Mouse (Mus musculus): ENCODE data around the gene Itgb6.

Itgb6 gene

DNA sequence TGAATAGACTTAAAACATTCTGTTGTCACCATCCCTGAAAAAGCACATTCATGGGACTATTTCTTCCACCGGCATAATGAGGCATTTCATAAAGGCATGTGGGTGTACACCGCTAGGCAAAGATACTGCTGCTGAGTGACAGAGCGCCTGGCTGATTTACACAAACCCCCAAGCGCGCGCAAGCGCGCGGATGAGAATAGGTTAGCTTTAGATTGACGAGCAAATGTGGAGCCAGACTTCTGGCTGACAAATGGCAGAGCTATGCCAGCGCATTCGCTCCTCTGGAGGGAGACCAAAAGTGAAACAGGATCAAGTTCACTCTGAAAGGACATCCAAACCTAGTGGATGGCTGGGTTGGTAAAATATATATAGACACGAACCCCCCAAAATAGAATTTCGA is at the start of gene Itgb6:
Gene Itgb6, minus strand, starts transcription at position 130 of the 400 bp plus-strand sequence.
- DNase-seq (ENCODE audit: low spot score in 2 of 2) = peak; percentile 34 to 39

DNA sequence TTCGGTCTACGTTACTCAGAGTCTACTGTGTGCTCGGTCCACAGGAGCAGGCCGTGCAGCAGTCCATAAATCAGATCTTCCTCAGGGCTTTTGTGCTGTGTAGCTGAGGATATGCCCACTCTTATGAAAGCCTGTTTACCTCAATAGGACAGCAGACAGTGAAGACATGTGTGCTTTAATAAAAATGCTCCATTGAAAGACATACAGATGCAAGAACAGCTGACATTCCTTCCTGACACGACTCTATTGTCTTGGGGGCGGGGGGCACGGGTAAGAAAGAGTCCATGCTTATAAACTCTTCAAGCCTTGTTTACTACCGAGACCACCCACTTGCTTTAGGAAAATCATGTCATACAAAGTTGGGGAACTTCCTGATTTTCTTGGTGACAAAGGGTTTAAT is 44.0 kb upstream of the Itgb6 start:
- DNase-seq (ENCODE audit: low spot score in 2 of 2) = no peak

DNA sequence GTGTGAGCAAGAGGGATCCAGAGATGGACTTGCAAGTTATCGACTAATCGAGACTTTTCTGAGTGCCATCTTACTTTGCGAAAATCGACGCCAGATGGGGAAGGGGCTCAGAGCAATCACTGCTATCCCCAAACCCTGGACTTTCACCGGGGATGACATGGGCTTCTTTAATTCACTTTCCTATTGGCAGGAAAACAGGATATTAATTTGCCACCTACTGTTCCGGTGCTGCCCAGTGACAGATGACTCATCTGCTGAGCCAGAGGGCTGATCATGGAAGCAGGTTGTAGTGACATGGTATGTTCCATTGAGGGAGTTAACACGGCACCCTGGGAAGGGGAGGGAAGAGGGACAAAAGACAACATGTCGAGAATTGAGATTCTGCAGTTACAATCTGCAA is 33.8 kb upstream of the Itgb6 start:
- no peak for DNase-seq (ENCODE audit: low spot score in 2 of 2)

DNA sequence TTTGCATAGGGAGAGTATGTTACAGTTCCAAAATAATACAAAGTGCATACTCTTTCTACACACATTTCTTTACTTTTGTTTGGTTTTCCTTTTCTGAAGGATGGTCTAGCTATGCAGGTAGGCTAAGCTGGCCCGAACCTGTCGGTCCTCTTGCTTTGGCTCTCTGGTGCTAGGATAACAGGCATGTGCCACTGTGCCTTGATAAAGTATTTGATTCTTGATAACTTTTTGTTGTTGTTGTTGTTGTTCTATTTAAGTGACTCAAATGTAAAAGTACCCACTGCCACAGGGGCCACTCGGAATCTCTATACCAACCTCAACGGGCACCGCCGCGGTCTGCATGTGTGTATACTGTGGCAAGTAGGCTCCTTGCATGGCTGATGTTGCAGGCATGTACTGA is 32.7 kb upstream of the Itgb6 start:
- no peak for DNase-seq (ENCODE audit: low spot score in 2 of 2)

DNA sequence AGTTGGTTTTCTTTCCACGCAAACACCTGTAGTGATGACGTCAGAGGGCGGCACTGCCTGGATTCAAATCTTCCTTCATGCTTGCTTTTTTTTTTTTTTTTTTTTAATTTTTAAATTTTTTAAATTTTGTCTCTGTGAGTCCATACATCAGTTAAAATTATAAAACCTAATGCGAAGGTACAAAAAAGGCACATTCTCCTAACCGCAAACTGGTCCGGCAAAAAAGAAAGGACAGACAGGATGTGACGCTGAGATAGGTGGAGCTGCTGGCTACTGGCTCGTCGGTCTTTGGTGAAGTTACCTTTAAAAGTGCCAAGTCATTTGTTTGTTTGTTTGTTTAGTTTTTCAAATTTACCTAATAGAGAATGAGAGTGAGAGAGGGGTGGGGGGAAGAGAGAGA is 28.8 kb upstream of the Itgb6 start:
- no peak for DNase-seq (ENCODE audit: low spot score in 2 of 2)

DNA sequence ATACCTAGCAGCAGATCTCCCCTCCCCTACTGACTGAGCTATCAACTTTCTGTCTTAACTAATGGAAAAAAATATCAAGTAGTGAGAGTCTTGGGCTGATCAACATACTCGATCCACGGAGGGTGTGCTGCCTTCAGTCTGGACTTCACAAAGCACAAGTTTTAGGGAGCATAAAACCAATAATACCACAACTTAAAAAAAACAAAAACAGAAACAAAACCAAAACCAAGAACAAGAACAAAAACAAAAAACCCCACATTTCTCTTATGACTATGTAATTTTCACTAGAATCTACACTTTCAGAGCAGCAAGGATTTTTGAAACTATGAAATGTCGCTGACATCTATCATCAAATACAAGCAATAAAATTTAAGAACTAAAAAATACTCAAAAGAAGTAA is 28.1 kb upstream of the Itgb6 start:
- no peak for DNase-seq (ENCODE audit: low spot score in 2 of 2)

DNA sequence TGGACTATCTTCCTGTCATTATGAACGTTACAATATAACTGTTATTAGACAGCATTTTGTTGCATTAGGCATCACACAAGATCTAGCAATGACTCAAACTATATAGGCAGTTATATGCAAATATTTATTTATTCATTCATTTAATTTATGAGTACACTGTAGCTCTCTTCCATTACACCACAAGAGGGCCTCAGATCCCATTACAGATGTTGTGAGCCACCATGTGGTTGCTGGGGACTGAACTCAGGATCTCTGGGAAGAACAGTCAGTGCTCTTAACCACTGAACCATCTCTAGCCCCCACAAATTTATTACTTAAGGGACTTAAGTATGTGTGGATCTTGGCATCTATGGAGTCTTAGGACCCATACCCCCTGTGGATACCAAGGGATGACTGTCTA is 26.1 kb upstream of the Itgb6 start:
- no peak for DNase-seq (ENCODE audit: low spot score in 2 of 2)

DNA sequence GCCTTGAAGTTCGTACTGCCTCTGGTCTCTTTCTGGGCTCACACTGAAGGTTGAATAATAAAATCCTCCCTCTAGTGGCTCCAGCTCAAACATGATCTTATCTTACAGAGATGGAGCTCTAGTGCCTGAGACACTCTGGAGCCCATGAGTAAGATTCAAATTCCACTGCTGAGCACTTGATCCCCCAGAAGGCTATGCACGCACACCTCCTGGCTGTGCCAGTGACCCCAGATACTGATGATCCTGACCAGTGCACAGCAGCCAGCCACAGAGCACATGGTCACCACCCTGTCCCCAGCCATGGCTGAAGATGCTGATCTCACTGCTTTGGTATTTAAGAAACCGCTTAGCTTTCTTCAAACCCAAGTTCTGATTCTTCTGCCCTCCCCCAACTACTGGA is 25.1 kb upstream of the Itgb6 start:
- no peak for DNase-seq (ENCODE audit: low spot score in 2 of 2)

DNA sequence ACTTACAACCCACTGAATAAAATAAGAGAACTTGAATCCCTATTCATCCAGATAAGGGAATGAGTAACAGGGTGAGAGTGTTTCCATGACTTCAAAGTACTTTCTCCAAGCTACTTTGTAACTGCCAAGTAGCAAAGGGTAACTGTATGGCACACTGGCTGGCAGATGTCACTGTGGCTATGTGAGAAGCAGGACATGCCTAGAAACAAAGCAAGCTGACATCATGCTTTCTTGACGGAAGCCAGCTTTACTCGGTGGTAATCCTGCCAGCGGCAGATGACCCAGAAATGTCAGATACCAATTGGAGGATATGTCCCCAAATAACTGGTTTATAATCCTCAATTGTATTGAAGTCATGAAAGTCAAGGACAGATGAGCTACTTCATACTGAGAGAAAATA is 22.2 kb upstream of the Itgb6 start:
- DNase-seq (ENCODE audit: low spot score in 2 of 2) = no peak

DNA sequence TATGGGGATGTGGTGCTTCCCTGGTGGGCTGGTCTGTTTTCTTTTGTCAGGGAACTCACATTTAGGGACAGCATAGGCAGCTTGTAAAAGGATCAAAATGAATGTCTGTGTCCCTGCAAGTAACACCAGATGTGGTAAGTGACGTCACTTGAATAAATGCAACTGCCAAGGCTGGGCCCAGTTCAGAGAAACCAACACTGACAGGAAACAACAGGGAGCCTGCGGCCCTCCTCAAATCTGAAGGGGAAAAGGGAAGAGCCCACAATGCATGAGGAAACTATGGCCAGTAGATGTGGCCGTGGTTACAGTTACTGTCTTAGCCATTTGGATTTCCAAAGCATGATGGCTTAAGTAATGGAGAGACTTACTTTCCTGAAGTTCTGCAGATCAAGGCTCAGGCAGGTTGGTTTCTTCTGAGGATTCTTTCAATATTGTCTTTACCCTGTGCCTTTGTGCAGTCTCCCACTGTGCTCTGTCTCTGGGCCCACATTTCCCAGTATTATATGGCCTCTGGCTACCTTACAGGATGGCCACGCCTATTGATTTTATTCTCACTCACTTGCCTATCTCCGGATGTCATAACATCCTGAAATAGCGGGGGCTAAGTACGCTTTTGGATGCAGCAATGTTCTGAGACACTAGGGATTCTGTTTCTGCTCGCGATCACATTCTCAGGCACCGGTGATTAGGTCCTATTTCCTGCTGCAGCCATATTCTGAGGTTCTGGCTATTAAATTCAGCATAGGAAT is 17.1 kb upstream of the Itgb6 start:
- DNase-seq (ENCODE audit: low spot score in 2 of 2) = no peak

DNA sequence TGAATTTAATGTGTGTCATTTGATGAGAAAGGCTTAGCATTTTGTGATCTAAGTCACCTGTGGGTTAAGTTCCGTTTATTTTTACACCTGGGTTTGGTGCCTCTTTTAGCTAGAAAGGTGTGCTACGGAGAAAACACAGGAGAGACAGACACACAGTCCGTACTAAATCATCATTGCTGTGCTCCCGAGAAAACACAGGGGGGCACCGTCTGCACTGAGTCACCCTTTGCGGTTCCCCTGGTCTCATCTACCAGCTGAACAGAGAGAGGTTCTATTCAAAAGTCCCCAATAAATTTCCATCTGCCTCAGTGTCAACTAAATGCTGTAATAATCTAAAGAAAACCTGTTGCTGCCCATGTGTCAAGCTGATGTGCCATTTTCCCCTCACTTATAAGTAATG is 8.5 kb upstream of the Itgb6 start:
- DNase-seq (ENCODE audit: low spot score in 2 of 2) = no peak

DNA sequence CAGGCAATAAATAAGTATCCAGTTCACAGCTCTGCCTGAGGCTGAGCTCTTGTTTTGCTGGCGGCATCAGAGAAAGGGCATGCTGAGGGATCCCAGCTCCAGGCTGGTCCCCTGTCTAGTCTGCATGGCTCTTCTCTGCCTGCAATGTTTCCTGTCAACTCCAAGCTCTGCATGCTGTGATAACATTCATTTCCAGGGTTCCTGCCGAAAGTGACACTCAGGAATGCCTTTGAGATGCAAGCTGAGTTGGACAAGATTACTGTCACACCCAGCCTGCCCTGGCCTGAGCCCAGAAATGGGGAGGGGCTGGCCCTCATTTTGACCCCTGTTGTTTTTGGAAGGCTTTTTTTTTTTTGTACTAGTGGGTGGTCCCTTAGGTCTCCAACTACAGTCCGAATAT is 7.6 kb upstream of the Itgb6 start:
- DNase-seq (ENCODE audit: low spot score in 2 of 2) = no peak

DNA sequence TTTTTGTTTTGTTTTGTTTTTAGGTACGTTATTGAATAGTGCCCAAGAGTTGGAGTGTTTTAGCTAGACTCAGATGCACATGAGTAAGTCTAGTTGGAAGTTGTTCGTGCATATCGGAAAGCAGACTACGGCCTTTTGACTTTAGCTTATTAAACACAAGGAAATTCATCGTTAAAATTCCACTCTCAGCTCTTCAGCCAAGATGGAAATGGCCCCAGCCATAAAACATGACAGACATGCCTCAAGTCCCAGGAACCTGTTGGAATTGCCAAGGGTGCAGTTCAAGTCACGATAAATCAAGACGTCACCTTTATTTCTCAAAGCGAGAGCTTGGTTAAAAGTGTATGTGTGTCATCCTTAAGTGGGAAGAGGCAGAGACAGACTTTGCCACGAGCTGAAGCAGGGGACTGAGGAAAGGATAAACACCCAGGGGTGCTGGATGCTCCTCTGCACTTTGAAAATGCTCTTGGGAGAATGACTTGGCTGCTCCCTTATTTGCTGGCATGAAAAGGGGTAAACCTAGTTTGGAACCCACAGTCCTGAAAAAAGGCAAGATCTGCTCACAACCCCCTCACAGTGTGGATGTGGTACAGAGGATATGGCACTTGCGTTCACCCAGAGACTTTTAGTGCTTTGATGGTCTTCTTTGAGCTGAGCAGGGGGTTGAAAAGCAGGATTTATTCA is 6.6 kb upstream of the Itgb6 start:
- DNase-seq (ENCODE audit: low spot score in 2 of 2) = no peak

DNA sequence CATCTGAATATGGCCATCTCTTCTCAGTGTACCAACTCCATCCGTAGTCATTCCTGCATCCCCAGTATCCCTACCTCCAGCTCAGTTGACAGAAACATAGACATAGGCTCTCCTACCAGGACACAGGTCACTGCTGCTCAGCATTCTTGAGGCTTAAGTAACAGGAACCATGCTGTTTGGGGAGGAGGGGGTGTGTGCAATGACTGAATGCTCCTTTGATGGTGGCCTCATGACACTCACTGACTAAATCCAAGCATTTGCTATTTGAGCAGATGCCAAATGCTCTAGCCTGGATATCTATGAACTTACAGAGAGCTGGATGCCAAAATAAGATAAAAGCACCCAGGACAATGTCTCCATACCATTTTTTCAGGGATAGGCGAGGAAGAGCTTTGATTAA is 2.2 kb upstream of the Itgb6 start:
- DNase-seq (ENCODE audit: low spot score in 2 of 2) = no peak

DNA sequence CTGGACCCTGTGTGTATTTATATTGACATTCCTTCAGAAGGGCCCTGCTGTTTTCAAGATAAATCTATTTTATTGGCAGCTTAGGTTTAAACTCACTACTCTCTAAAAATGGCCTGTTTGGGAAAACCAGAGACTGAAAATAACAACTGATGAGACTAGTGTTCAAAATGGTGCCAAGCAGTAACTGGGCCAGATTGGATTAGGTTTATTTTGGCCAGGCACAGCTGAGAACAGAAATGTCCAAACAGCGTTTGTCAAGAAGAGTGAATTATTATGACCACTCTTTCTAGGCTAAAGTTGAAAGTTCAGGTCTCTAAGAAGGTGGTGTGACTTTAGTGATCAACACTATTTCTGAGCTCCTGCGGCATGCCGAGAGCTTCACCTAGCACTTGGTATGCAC is 524 bp upstream of the Itgb6 start:
- no peak for DNase-seq (ENCODE audit: low spot score in 2 of 2)

DNA sequence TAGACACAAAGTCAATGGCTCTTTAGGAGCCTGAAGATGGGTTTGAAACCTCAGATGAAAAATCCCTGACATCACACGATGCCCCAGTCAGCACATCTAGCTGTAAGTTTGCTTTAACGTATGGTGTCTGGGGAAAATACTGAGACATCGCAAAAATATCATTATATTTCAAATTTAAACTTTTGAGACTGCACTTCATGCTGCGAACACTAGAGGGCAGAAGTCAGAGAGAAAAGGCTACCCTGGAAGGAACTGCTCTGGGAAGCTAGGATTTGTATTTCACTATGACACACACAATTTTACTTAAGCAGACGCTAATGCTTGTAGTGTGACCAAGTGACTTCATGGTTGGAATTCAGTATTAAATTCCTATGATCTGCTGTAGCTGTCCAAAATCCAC is 1.5 kb downstream of the Itgb6 start:
- peak in 1 of 2 experiments; percentile 39 for DNase-seq (ENCODE audit: low spot score in 2 of 2)

DNA sequence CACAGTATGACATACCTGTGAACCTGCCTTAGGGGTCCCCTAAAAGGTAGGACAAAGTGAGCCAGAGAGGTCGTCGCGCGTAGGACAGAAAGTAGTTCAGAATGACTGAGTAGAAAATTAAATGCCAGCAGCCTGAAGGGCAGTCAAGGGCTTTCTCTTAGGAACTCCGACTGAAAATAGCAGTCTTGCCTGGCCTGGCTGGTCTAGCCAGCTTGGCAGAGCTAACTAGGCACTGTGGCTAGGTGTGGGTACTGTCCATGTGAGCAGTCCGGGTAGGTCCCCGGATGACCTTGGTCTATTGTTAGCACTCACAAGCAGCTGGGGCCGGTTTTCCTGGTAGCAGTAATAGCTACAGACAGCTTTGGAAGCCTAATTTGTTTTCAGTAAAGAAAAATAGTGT is 2.2 kb downstream of the Itgb6 start:
- no peak for DNase-seq (ENCODE audit: low spot score in 2 of 2)

DNA sequence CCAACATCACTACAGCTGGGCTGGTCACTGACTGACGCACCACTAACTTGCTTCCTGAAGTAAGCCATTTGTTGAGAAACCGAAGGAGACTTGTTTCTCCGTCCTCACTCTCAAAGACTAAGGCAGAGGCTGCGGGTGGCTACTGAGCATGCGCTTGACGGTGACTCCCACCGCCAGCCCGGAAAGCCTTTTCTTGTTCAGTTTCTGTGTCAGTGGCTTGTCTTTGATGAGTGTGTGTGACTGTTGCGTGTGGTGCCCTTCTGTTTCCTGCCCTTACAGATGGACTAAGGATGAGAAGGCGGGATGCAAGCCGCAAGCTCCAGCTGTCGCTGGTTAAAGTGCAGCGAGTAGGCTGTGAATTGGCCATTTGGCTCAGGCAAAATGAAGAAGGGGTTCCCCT is 5.1 kb downstream of the Itgb6 start:
- peak in 1 of 2 experiments; percentile 23 for DNase-seq (ENCODE audit: low spot score in 2 of 2)

DNA sequence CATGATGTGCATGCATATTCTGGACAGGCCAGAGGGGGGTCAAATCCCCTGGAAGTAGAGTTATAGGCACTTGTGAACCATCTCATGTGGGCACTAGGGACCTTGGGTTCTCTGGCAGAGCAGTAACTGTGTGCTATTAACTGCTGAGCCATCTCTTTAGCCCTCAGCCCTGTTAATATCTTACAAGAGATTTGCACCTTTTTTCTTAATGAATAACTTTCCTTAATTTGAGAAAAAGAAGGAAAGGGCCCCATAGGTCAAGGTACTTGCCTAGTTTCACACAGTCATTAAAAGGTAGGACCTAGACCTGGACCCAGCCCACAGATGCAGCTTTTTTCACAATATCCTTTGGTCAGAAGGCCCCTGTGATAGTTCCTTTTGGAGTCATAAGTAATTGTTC is 5.9 kb downstream of the Itgb6 start:
- DNase-seq (ENCODE audit: low spot score in 2 of 2) = no peak

DNA sequence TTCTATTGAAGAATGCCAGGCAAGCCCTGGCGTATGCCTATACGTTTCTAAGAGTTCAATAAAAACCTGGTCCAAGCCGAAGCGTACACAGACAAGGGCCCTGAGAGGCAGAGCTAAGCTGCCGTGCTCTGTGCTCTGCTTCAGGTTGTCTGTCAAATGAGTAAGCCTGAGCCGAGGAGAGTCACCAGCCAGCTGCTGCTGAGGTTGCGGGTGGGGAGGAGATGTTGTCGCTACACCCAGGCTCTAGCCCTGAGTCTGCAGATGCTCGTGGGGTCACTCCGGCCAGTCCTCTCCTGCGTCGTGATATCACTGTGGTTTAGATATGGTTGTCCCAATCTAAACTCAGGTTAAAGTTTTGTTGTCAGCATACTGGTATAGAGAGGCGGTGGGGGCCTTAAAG is 6.7 kb downstream of the Itgb6 start:
- DNase-seq (ENCODE audit: low spot score in 2 of 2) = no peak

DNA sequence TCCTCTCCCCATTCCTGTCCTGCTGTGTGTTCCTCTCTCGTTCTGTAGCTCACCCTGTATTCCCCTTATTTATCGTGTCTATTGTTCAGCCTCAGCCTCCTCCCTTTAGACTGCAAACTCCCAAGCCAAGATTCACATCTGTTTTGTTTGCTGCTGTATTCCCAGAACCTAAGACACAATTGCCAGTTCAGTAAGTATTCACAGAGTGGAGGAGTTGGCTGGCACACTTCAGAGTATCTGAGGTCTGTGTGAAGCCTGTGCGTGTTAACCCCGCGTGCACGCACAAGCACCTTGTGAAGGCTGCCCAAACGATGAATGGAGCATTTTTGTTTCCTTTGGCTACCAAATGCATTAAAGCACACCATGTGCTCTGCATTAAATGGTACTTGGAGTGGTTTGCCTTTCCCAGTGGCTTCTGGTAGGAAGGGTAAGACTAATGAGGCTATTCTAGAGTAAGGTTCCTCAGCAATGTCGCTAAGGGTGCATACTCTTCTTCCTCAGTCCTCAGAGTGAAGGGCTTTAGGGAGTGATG is 7.4 kb downstream of the Itgb6 start:
- DNase-seq (ENCODE audit: low spot score in 2 of 2) = no peak

DNA sequence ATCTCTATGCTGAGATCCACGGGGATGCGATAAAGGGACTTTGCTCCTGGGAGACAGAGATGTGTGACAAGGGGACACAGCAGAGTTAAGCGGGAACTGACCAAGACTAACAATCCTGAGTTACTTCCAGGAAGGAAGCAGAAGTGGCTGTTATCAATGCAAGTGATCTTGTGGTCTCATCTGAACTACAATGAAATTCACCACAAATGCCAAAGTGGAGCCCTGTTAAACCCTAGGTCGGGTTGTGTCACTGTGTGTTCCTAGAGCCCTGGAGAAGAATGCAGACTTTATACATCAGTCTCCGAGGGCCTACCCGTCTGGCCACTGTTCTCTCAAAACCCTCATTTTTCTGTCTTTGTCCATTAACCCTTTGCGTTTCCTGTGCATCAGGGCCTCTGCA is 8.0 kb downstream of the Itgb6 start:
- DNase-seq (ENCODE audit: low spot score in 2 of 2) = no peak

DNA sequence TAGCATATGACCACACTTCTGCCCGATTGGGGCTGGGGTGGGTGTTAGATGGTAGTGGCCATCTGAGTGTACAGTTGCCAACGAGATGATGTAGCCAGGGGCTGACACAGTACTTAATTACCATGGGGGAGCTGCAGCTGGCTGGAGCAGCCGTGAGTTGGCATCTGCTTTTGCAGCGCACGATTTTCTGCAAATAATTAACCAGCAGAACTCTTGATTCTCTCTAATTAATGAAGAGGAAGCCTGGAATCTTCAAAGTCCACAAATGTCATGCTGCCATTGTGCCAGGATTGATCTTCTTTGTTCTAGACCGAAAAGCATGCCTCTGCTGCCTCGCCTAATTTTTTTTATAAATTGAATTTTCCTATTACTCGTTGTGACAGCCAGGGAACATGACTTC is 8.6 kb downstream of the Itgb6 start:
- DNase-seq (ENCODE audit: low spot score in 2 of 2) = no peak
